Mouse (Mus musculus): Measurements from ENCODE around the gene Itga7. TPM values are rescaled to one million over a fixed set of nuclear protein-coding genes. Genes with fewer than 3 reads are reported as not detected.

Itga7 gene
- polyA plus RNA-seq, 1 experiment from 2014 or later: 8.5 TPM

- Histone ChIP-seq H3K36me3 (ENCODE audit: control insufficient read depth, insufficient read depth, low read length) (peaks cover 15% of the 10 kb centered on the region), H3K4me3 (ENCODE audit: low read depth, low read length) (no peak overlapping the region), H3K27ac (replicated peaks) (no peak overlapping the region), H3K4me1 (replicated peaks; ENCODE audit: control insufficient read depth, insufficient read depth) (no peaks in the 10 kb centered on the region), H3K9me3 (ENCODE audit: control insufficient read depth, low read length) (no peaks in the 10 kb centered on the region), H3K9ac (ENCODE audit: low read length) (no peak overlapping the region), H3K27me3 (ENCODE audit: control insufficient read depth, insufficient read depth, low read length) (no peaks in the 10 kb centered on the region), H3K4me2 (replicated peaks; ENCODE audit: low read depth) (no peak overlapping the region)
- no peak for TF ChIP-seq CTCF (IDR thresholded peaks at IDR 0.05; ENCODE audit: low read depth)
- no peak for TF ChIP-seq EP300 (optimal IDR thresholded peaks at IDR 0.05)
- DNase-seq (ENCODE audit: low spot score) (no peak), ATAC-seq (ENCODE audit: low FRiP score, low TSS enrichment) (no peak)
- 68% methylated on average over 4 of the region's 4 CpGs for WGBS
Measured at GRCm38 (mm10) chr10:128912791-128913190, 20.8 kb upstream of the Itga7 start.

GRCm38 (mm10) chr10:128913219-128913618 is 20.4 kb upstream of the Itga7 start:
- ATAC-seq (ENCODE audit: low FRiP score, low TSS enrichment): peak; percentile 38; the same call in 1 of the 2 replicates
- Histone ChIP-seq H3K27ac (replicated peaks) (no peak overlapping the region), H3K36me3 (ENCODE audit: control insufficient read depth, insufficient read depth, low read length) (peaks cover 16% of the 10 kb centered on the region)

GRCm38 (mm10) chr10:128913696-128914095 is 19.9 kb upstream of the Itga7 start:
- DNase-seq (ENCODE audit: low spot score) (no peak), ATAC-seq (ENCODE audit: low FRiP score, low TSS enrichment) (no peak)
- Histone ChIP-seq H3K4me1 (replicated peaks; ENCODE audit: control insufficient read depth, insufficient read depth) (no peaks in the 10 kb centered on the region), H3K4me2 (replicated peaks; ENCODE audit: low read depth) (no peak overlapping the region), H3K36me3 (ENCODE audit: control insufficient read depth, insufficient read depth, low read length) (peaks cover 16% of the 10 kb centered on the region), H3K9ac (ENCODE audit: low read length) (no peak overlapping the region), H3K27ac (replicated peaks) (no peak overlapping the region), H3K9me3 (ENCODE audit: control insufficient read depth, low read length) (no peaks in the 10 kb centered on the region), H3K4me3 (ENCODE audit: low read depth, low read length) (no peak overlapping the region), H3K27me3 (ENCODE audit: control insufficient read depth, insufficient read depth, low read length) (no peaks in the 10 kb centered on the region)
- no peak for TF ChIP-seq EP300 (optimal IDR thresholded peaks at IDR 0.05)
- WGBS: 89% methylated on average over 12 of the region's 12 CpGs

More at GRCm38 (mm10) chr10:128913219-128913618, 20.4 kb upstream of the Itga7 start:
- no peak overlapping the region for H3K9ac ChIP-seq (ENCODE audit: low read length)
- DNase-seq (ENCODE audit: low spot score): peak; percentile 91
- 5% methylated on average over 5 of the region's 5 CpGs for WGBS
- no peaks in the 10 kb centered on the region for H3K4me1 ChIP-seq (replicated peaks; ENCODE audit: control insufficient read depth, insufficient read depth)
- TF ChIP-seq EP300 (optimal IDR thresholded peaks at IDR 0.05) (no peak), CTCF (IDR thresholded peaks at IDR 0.05; ENCODE audit: low read depth) (peak; percentile 98)
- no peaks in the 10 kb centered on the region for H3K27me3 ChIP-seq (ENCODE audit: control insufficient read depth, insufficient read depth, low read length)
- no peaks in the 10 kb centered on the region for H3K9me3 ChIP-seq (ENCODE audit: control insufficient read depth, low read length)
- no peak overlapping the region for H3K4me2 ChIP-seq (replicated peaks; ENCODE audit: low read depth)
- no peak overlapping the region for H3K4me3 ChIP-seq (ENCODE audit: low read depth, low read length)

- Histone ChIP-seq H3K27ac (replicated peaks) (no peak overlapping the region), H3K9ac (ENCODE audit: low read length) (no peak overlapping the region), H3K9me3 (ENCODE audit: control insufficient read depth, low read length) (no peaks in the 10 kb centered on the region), H3K4me3 (ENCODE audit: low read depth, low read length) (no peak overlapping the region), H3K36me3 (ENCODE audit: control insufficient read depth, insufficient read depth, low read length) (peaks cover 16% of the 10 kb centered on the region), H3K4me1 (replicated peaks; ENCODE audit: control insufficient read depth, insufficient read depth) (0 out of 2 replicates have a peak, but pooled peaks cover 6% of the 10 kb centered on the region), H3K4me2 (replicated peaks; ENCODE audit: low read depth) (no peak overlapping the region), H3K27me3 (ENCODE audit: control insufficient read depth, insufficient read depth, low read length) (no peaks in the 10 kb centered on the region)
- TF ChIP-seq CTCF (IDR thresholded peaks at IDR 0.05; ENCODE audit: low read depth): peak; percentile 60
- no peak for TF ChIP-seq EP300 (optimal IDR thresholded peaks at IDR 0.05)
- no peak for ATAC-seq (ENCODE audit: low FRiP score, low TSS enrichment)
- 83% methylated on average over 2 of the region's 2 CpGs for WGBS
- DNase-seq (ENCODE audit: low spot score): no peak
Measured at GRCm38 (mm10) chr10:128915550-128915949, 18.1 kb upstream of the Itga7 start.

- 0 out of 2 replicates have a peak, but pooled peaks cover 6% of the 10 kb centered on the region for H3K4me1 ChIP-seq (replicated peaks; ENCODE audit: control insufficient read depth, insufficient read depth)
- no peak overlapping the region for H3K27ac ChIP-seq (replicated peaks)
- peaks cover 16% of the 10 kb centered on the region for H3K36me3 ChIP-seq (ENCODE audit: control insufficient read depth, insufficient read depth, low read length)
- no peaks in the 10 kb centered on the region for H3K9me3 ChIP-seq (ENCODE audit: control insufficient read depth, low read length)
- DNase-seq (ENCODE audit: low spot score) (no peak), ATAC-seq (ENCODE audit: low FRiP score, low TSS enrichment) (no peak)
- H3K4me3 ChIP-seq (ENCODE audit: low read depth, low read length): no peak overlapping the region
- no peak for TF ChIP-seq EP300 (optimal IDR thresholded peaks at IDR 0.05)
- TF ChIP-seq CTCF (IDR thresholded peaks at IDR 0.05; ENCODE audit: low read depth): no peak
- no peaks in the 10 kb centered on the region for H3K27me3 ChIP-seq (ENCODE audit: control insufficient read depth, insufficient read depth, low read length)
- WGBS: 97% methylated on average over 3 of the region's 3 CpGs
- no peak overlapping the region for H3K9ac ChIP-seq (ENCODE audit: low read length)
- H3K4me2 ChIP-seq (replicated peaks; ENCODE audit: low read depth): no peak overlapping the region
Measured at GRCm38 (mm10) chr10:128916665-128917064, 17.0 kb upstream of the Itga7 start.

GRCm38 (mm10) chr10:128917400-128917799 is 16.2 kb upstream of the Itga7 start:
- Histone ChIP-seq H3K4me3 (ENCODE audit: low read depth, low read length) (no peak overlapping the region), H3K36me3 (ENCODE audit: control insufficient read depth, insufficient read depth, low read length) (peaks cover 16% of the 10 kb centered on the region), H3K4me1 (replicated peaks; ENCODE audit: control insufficient read depth, insufficient read depth) (0 out of 2 replicates have a peak, but pooled peaks cover 6% of the 10 kb centered on the region), H3K9me3 (ENCODE audit: control insufficient read depth, low read length) (no peaks in the 10 kb centered on the region), H3K27me3 (ENCODE audit: control insufficient read depth, insufficient read depth, low read length) (no peaks in the 10 kb centered on the region), H3K4me2 (replicated peaks; ENCODE audit: low read depth) (no peak overlapping the region), H3K27ac (replicated peaks) (no peak overlapping the region), H3K9ac (ENCODE audit: low read length) (no peak overlapping the region)
- 86% methylated on average over 6 of the region's 6 CpGs for WGBS
- TF ChIP-seq CTCF (IDR thresholded peaks at IDR 0.05; ENCODE audit: low read depth): no peak
- no peak for TF ChIP-seq EP300 (optimal IDR thresholded peaks at IDR 0.05)
- DNase-seq (ENCODE audit: low spot score) (peak; percentile 14), ATAC-seq (ENCODE audit: low FRiP score, low TSS enrichment) (no peak)
